8 mouse cellular contexts compared by ENCODE assay signal in the genomic region with DNA sequence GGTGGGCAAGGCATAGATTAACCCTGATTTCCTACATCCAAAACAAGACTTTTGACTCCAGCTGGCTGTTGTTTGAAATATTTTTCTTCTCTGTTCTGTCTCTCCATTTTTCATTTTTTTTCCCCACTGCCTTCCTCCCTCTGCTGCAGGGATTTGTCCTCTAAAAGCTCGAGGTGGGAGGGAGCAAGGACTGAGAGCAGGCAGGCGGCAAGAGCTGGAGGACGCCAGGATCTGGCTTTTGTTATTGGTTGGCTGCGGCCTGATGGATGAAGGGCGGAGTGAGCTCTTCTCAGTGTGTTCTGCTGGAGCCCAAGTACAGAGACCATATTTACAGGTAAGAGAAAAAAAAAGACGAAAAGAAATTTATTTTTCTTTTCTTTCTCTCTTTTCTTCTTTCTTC. TPM values are rescaled to one million over a fixed set of nuclear protein-coding genes. Genes with fewer than 3 reads are reported as not detected.
A peak's percentile ranks its signal among the peaks of the same experiment; 100 is the strongest.
DNase-seq lines count a peak whose midpoint lies in the region; ATAC-seq and TF ChIP-seq lines count a peak whose summit lies in the region.
"Had no signal": no experiment of that assay in that cellular context is flagged by ENCODE, and none has a peak within 500 bp of the region (broad histone marks: within the 10 kb centered on the region; RNA-seq: fewer than 3 reads in every experiment).

A gene (plus strand): TSS at position 217 of the 400 bp plus-strand sequence.

- no peak for TF ChIP-seq CTCF in intestine, postnatal 0 days (IDR thresholded peaks at IDR 0.05; ENCODE audit: low read depth)

- peak within 1 kb of the TSS; percentile 89 for H3K27ac ChIP-seq in forebrain, embryonic 16.5 days (ENCODE audit: low read length)
- H3K27ac ChIP-seq in intestine, postnatal 0 days (ENCODE audit: low read depth, low read length), result no peak within 1 kb of the TSS
- H3K27ac ChIP-seq in limb, embryonic 13.5 days, result peak within 1 kb of the TSS; percentile 28; the same call in 1 of the 2 replicates
- H3K27ac ChIP-seq in neural tube, embryonic 14.5 days (ENCODE audit: low read depth, low read length), result peak within 1 kb of the TSS; percentile 76

- 1% methylated on average over 6 of the region's 6 CpGs for WGBS in forebrain, embryonic 16.5 days
- WGBS in intestine, postnatal 0 days, result 7% methylated on average over 6 of the region's 6 CpGs
- 1% methylated on average over 6 of the region's 6 CpGs for WGBS in limb, embryonic 13.5 days
- under 1% methylated on average over 6 of the region's 6 CpGs for WGBS in neural tube, embryonic 14.5 days

- H3K4me3 ChIP-seq in forebrain, embryonic 16.5 days (replicated peaks; ENCODE audit: low read length), result peak within 1 kb of the TSS; percentile 67
- H3K4me3 ChIP-seq in intestine, postnatal 0 days (ENCODE audit: low read depth, low read length), result peak within 1 kb of the TSS; percentile 30
- peak within 1 kb of the TSS; percentile 54 for H3K4me3 ChIP-seq in limb, embryonic 13.5 days
- H3K4me3 ChIP-seq in neural tube, embryonic 14.5 days (ENCODE audit: low read depth, low read length), result peak within 1 kb of the TSS; percentile 64

- H3K36me3 ChIP-seq in forebrain, embryonic 16.5 days (ENCODE audit: control insufficient read depth, insufficient read depth), result no peaks in the 10 kb centered on the region
- no peaks in the 10 kb centered on the region for H3K36me3 ChIP-seq in intestine, postnatal 0 days (ENCODE audit: control insufficient read depth, insufficient read depth)
- no peaks in the 10 kb centered on the region for H3K36me3 ChIP-seq in limb, embryonic 13.5 days
- no peaks in the 10 kb centered on the region for H3K36me3 ChIP-seq in neural tube, embryonic 14.5 days (ENCODE audit: control insufficient read depth, insufficient read depth, low read length)

- no peaks in the 10 kb centered on the region for H3K9me3 ChIP-seq in forebrain, embryonic 16.5 days (ENCODE audit: control insufficient read depth, low read length)
- no peaks in the 10 kb centered on the region for H3K9me3 ChIP-seq in intestine, postnatal 0 days (ENCODE audit: control insufficient read depth)
- H3K9me3 ChIP-seq in limb, embryonic 13.5 days, result no peaks in the 10 kb centered on the region
- no peaks in the 10 kb centered on the region for H3K9me3 ChIP-seq in neural tube, embryonic 14.5 days (ENCODE audit: control insufficient read depth, low read length)

- peaks cover 13% of the 10 kb centered on the region for H3K4me1 ChIP-seq in forebrain, embryonic 16.5 days (replicated peaks; ENCODE audit: control insufficient read depth, insufficient read depth, low read length)
- no peaks in the 10 kb centered on the region for H3K4me1 ChIP-seq in intestine, postnatal 0 days (replicated peaks; ENCODE audit: control insufficient read depth, insufficient read depth, low read length)
- peaks cover 16% of the 10 kb centered on the region for H3K4me1 ChIP-seq in limb, embryonic 13.5 days
- 0 out of 2 replicates have a peak, but pooled peaks cover 7% of the 10 kb centered on the region for H3K4me1 ChIP-seq in neural tube, embryonic 14.5 days (ENCODE audit: control insufficient read depth, insufficient read depth, low read length)

- DNase-seq in R1 (ENCODE audit: low read depth, low spot score), result peak; percentile 85
- peak; percentile 59 for DNase-seq in cerebellum, adult 11 months

- peak within 1 kb of the TSS; percentile 66 for H3K9ac ChIP-seq in forebrain, embryonic 16.5 days (replicated peaks; ENCODE audit: low read depth, low read length)
- H3K9ac ChIP-seq in intestine, postnatal 0 days (ENCODE audit: low read depth, low read length), result no peak within 1 kb of the TSS
- H3K9ac ChIP-seq in limb, embryonic 13.5 days, result peak within 1 kb of the TSS; percentile 68
- H3K9ac ChIP-seq in neural tube, embryonic 14.5 days (replicated peaks; ENCODE audit: low read depth, low read length), result peak within 1 kb of the TSS; percentile 59

- no peaks in the 10 kb centered on the region for H3K27me3 ChIP-seq in forebrain, embryonic 16.5 days (replicated peaks; ENCODE audit: control insufficient read depth, insufficient read depth, low read length)
- no peaks in the 10 kb centered on the region for H3K27me3 ChIP-seq in intestine, postnatal 0 days (replicated peaks; ENCODE audit: control insufficient read depth, insufficient read depth, low read length)
- H3K27me3 ChIP-seq in limb, embryonic 13.5 days, result no peaks in the 10 kb centered on the region
- no peaks in the 10 kb centered on the region for H3K27me3 ChIP-seq in neural tube, embryonic 14.5 days (ENCODE audit: control insufficient read depth, insufficient read depth, low read length)

- peak; percentile 88 for ATAC-seq in forebrain, embryonic 16.5 days
- no peak for ATAC-seq in intestine, postnatal 0 days
- ATAC-seq in limb, embryonic 13.5 days (ENCODE audit: low FRiP score, low read depth), result peak; percentile 92
- ATAC-seq in neural tube, embryonic 14.5 days (ENCODE audit: low read depth), result peak; percentile 94
- ATAC-seq in granulocyte monocyte progenitor cell, adult 5-6 weeks (replicated peaks; ENCODE audit: poor library complexity, severe bottlenecking), result no peak; the same call in 1 of the 2 replicates

- H3K4me2 ChIP-seq in forebrain, embryonic 16.5 days (ENCODE audit: low read length), result peak within 1 kb of the TSS; percentile 66
- peak within 1 kb of the TSS; percentile 55 for H3K4me2 ChIP-seq in intestine, postnatal 0 days (replicated peaks; ENCODE audit: low read depth)
- peak within 1 kb of the TSS; percentile 64 for H3K4me2 ChIP-seq in limb, embryonic 13.5 days (replicated peaks)
- H3K4me2 ChIP-seq in neural tube, embryonic 14.5 days (ENCODE audit: low read depth, low read length), result peak within 1 kb of the TSS; percentile 64

RNA-seq across cellular contexts. Expression of the gene that starts here (rescaled TPM):
- polyA plus RNA-seq in forebrain, embryonic 16.5 days (2015; fragmentation: Nextera tagmentation; extraction: Ambion mirVana), result 61.1 and 67.4 TPM in 2 replicates
- polyA plus RNA-seq in intestine, postnatal 0 days (2015; fragmentation: Nextera tagmentation; extraction: Ambion mirVana), result 0.71 and 0.76 TPM in 2 replicates
- polyA plus RNA-seq in limb, embryonic 13.5 days (2015; fragmentation: Nextera tagmentation; extraction: Ambion mirVana), result 10.2 and 11.1 TPM in 2 replicates
- polyA plus RNA-seq in neural tube, embryonic 14.5 days (2014; fragmentation: Nextera tagmentation; extraction: Ambion mirVana), result 59.6 and 96.7 TPM in 2 replicates
- total RNA-seq in granulocyte monocyte progenitor cell, adult 5-6 weeks (2014; fragmentation: Nextera tagmentation), result not detected in 2 replicates
- not detected in 2 replicates for total RNA-seq in granulocyte monocyte progenitor cell, adult 5-6 weeks (2017)
- total RNA-seq: common myeloid progenitor, adult 5-6 weeks had no signal

Comparison
In these comparisons a context has a peak if more than half of its experiments do, and no peak if none do; other contexts are left out.
1. ATAC-seq: peak in forebrain, embryonic 16.5 days (single experiment), limb, embryonic 13.5 days (single experiment) and neural tube, embryonic 14.5 days (single experiment); none in intestine, postnatal 0 days (single experiment) and granulocyte monocyte progenitor cell, adult 5-6 weeks (single experiment).
2. Peak in every context shown above with its lines, with median percentiles within 50 percentile points of each other: H3K4me2 ChIP-seq and H3K4me3 ChIP-seq.